Mouse (Mus musculus) ES-Bruce4 (cell line): ENCODE measurements around the gene Tmem199. TPM values are rescaled to one million over a fixed set of nuclear protein-coding genes. Genes with fewer than 3 reads are reported as not detected.

ENCODE experiments used
- H3K27ac ChIP-seq: 2 replicates; pipeline ENCODE4 v1.5.1; 2012; ENCODE audit warnings: low read length, inconsistent platforms; ENCODE audit not compliant: insufficient read depth
- H3K27me3 ChIP-seq: 2 replicates; pipeline ENCODE4 v1.6.1; 2012; ENCODE audit warnings: mild to moderate bottlenecking, low read length, inconsistent platforms; ENCODE audit not compliant: control insufficient read depth, poor library complexity, insufficient read depth, severe bottlenecking
- H3K36me3 ChIP-seq: 2 replicates; pipeline ENCODE4 v1.6.1; 2012; ENCODE audit warnings: inconsistent platforms, mild to moderate bottlenecking, low read length, moderate library complexity; ENCODE audit not compliant: control insufficient read depth, poor library complexity, insufficient read depth, severe bottlenecking
- H3K4me1 ChIP-seq: one replicate; pipeline ENCODE4 v1.8.1; 2011; ENCODE audit warnings: low read length; ENCODE audit not compliant: control insufficient read depth, insufficient read depth
- H3K4me3 ChIP-seq: 2 replicates; pipeline ENCODE4 v1.5.1; 2011; ENCODE audit warnings: low read depth, mild to moderate bottlenecking, low read length
- H3K9ac ChIP-seq: 2 replicates; pipeline ENCODE4 v1.6.1; 2012; ENCODE audit warnings: low read depth, mild to moderate bottlenecking, inconsistent platforms; ENCODE audit not compliant: poor library complexity, severe bottlenecking
- H3K9me3 ChIP-seq: replicated peaks from 2 replicates; pipeline ENCODE4 v1.6.1; 2012; ENCODE audit warnings: mild to moderate bottlenecking, low read length, inconsistent platforms; ENCODE audit not compliant: control insufficient read depth, poor library complexity, insufficient read depth, severe bottlenecking
- CTCF ChIP-seq: IDR thresholded peaks from one replicate; pipeline ENCODE4 v1.8.1; 2011; ENCODE audit warnings: low read depth, low read length
- EP300 ChIP-seq: IDR thresholded peaks from 2 replicates; pipeline ENCODE4 v1.6.1; 2011; ENCODE audit warnings: low read depth, low read length; ENCODE audit not compliant: insufficient read depth
- POLR2A ChIP-seq: IDR thresholded peaks from one replicate; pipeline ENCODE4 v1.8.1; 2011; ENCODE audit warnings: low read length; ENCODE audit not compliant: insufficient read depth
- polyA plus RNA-seq: library from polyadenylated mRNA; stranded (reverse); fragments of >200 nt; gene quantifications from 2 replicates; pipeline ENCODE4 v1.2.4, GENCODE M21; 2011; ENCODE audit warnings: low read depth; ENCODE audit not compliant: missing spikeins, insufficient read depth, insufficient read length

Gene Tmem199
- polyA plus RNA-seq, 1 experiment: 41.7 TPM

GRCm38 (mm10) chr11:78497544-78498522, 14.1 kb downstream of the Tmem199 start, which contains the start of gene Sarm1:
Gene Sarm1, minus strand, starts transcription at chr11:78497754.
- Histone ChIP-seq H3K9me3 (no peaks in the 10 kb centered on the region), H3K9ac (peak within 1 kb of the TSS; percentile 21; the same call in 1 of the 2 replicates), H3K27ac (no peak within 1 kb of the TSS), H3K27me3 (no peaks in the 10 kb centered on the region), H3K4me3 (peak within 1 kb of the TSS; percentile 48), H3K36me3 (no peaks in the 10 kb centered on the region), H3K4me1 (no peaks in the 10 kb centered on the region)
- TF ChIP-seq POLR2A: peak; percentile 85
- no peak for TF ChIP-seq CTCF
- TF ChIP-seq EP300: no peak

- Histone ChIP-seq H3K4me3 (peak overlapping the region; percentile 41), H3K9ac (0 out of 2 replicates have a peak overlapping the region, but pooled peaks have one; percentile 3), H3K27ac (no peak overlapping the region), H3K9me3 (no peaks in the 10 kb centered on the region), H3K27me3 (no peaks in the 10 kb centered on the region), H3K4me1 (no peaks in the 10 kb centered on the region), H3K36me3 (no peaks in the 10 kb centered on the region)
- TF ChIP-seq EP300 (no peak), CTCF (no peak), POLR2A (no peak)
These were observed 14.9 kb downstream of the Tmem199 start for GRCm38 (mm10) chr11:78497071-78497541.

GRCm38 (mm10) chr11:78495904-78496303, 16.1 kb downstream of the Tmem199 start:
- H3K36me3 ChIP-seq: no peaks in the 10 kb centered on the region
- H3K4me1 ChIP-seq: no peaks in the 10 kb centered on the region
- TF ChIP-seq POLR2A (no peak), EP300 (no peak), CTCF (no peak)
- no peaks in the 10 kb centered on the region for H3K27me3 ChIP-seq
- H3K4me3 ChIP-seq: no peak overlapping the region
- H3K9me3 ChIP-seq: no peaks in the 10 kb centered on the region
- no peak overlapping the region for H3K27ac ChIP-seq
- H3K9ac ChIP-seq: no peak overlapping the region

- Histone ChIP-seq H3K9me3 (no peaks in the 10 kb centered on the region), H3K4me1 (no peaks in the 10 kb centered on the region), H3K27me3 (peaks cover 2% of the 10 kb centered on the region; the same call in 1 of the 2 replicates), H3K36me3 (no peaks in the 10 kb centered on the region), H3K27ac (no peak overlapping the region), H3K9ac (peak overlapping the region; percentile 6; the same call in 1 of the 2 replicates), H3K4me3 (peak overlapping the region; percentile 40)
- TF ChIP-seq CTCF: peak; percentile 63
- 0 out of 2 replicates have a peak, but pooled peaks have one; percentile 52 for TF ChIP-seq EP300
- no peak for TF ChIP-seq POLR2A
These were observed 21.2 kb downstream of the Tmem199 start for GRCm38 (mm10) chr11:78490781-78491241.

GRCm38 (mm10) chr11:78488168-78488567, 23.8 kb downstream of the Tmem199 start:
- H3K27ac ChIP-seq: no peak overlapping the region
- H3K9ac ChIP-seq: no peak overlapping the region
- H3K27me3 ChIP-seq: peaks cover 2% of the 10 kb centered on the region; the same call in 1 of the 2 replicates
- H3K36me3 ChIP-seq: no peaks in the 10 kb centered on the region
- H3K4me3 ChIP-seq: peak overlapping the region; percentile 38; the same call in 1 of the 2 replicates
- no peak for TF ChIP-seq EP300
- no peak for TF ChIP-seq POLR2A
- peak; percentile 86 for TF ChIP-seq CTCF
- no peaks in the 10 kb centered on the region for H3K9me3 ChIP-seq
- H3K4me1 ChIP-seq: no peaks in the 10 kb centered on the region
